Mouse (Mus musculus): Measurements from ENCODE around the gene Uvrag. TPM values are rescaled to one million over a fixed set of nuclear protein-coding genes. Genes with fewer than 3 reads are reported as not detected.

Gene Uvrag
- total RNA-seq, 2 experiments from 2014 or later, result 47.6 to 68.3 TPM

DNA sequence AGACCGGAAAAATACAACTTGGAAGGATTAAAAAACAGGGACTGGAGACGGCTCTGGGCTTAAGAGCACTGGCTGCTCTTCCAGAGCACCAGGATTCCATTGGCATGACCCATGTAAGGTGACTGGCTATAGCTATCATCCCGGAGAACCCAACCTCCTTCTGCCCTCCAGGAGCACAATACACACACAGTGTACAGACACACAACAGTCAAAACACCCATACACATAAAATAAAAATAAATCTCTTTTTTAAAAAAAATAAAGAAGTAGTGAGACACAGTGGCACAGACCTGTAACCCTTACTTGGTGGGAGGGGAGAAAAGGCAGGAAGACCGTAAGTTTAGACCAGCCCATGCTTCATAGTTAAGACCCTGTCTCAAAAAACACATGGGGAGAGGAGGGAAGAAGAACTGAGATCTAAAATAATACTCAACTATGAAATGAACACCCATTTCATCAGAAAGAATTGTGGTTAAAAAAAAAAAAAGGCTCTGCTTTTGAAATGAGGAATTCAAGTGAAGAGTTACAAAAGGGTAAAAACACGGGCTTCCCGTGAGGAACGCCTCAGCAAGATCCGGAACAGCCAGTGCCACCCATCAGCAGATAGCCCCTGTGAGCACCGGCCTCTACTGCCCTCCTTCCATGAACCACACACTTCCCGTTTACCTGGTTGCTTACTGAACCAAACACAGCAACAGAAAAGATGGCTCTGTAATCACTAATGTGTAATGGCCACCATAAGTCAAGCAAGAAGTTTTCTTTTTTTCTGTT, 52.2 kb downstream of the Uvrag start:
- no peak overlapping the region for H3K4me3 ChIP-seq
- no peak overlapping the region for H3K27ac ChIP-seq
- intact Hi-C loops (cut with DNase I), result no loop called here
- TF ChIP-seq CTCF (IDR thresholded peaks at IDR 0.05), result no peak
- DNase-seq (ENCODE audit: extremely low spot score in 1 of 2, low spot score in 2 of 2), result no peak

DNA sequence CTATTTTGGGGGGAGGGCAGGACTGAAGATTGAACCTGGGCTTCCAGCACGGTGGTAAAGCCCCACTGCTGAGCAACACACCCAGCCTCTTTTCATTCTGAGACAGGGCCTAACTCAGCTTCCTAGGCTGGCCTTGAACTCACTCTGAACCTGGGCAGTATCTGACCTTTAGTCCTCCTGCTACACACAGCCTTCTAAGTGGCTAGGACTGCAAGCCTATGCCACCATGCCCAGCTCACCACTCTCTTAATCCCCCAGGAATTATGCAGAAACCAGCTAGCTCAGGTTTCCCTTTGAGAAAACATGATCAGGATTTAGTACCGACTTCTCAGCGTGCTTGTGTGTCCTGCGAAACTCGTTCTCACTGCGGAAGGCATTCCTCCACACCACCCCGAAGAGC, 53.4 kb downstream of the Uvrag start:
- no peak for TF ChIP-seq CTCF (IDR thresholded peaks at IDR 0.05)

GRCm38 (mm10) chr7:99086646-99087443, 54.1 kb downstream of the Uvrag start:
- no peak for DNase-seq (ENCODE audit: extremely low spot score in 1 of 2, low spot score in 2 of 2)
- H3K27ac ChIP-seq, result no peak overlapping the region
- intact Hi-C loops (cut with DNase I), result no loop called here

More for the DNA sequence above, 53.4 kb downstream of the Uvrag start:
- no peak overlapping the region for H3K4me3 ChIP-seq
- no peak for DNase-seq (ENCODE audit: extremely low spot score in 1 of 2, low spot score in 2 of 2)
- intact Hi-C loops (cut with DNase I), result no loop called here
- no peak overlapping the region for H3K27ac ChIP-seq

DNA sequence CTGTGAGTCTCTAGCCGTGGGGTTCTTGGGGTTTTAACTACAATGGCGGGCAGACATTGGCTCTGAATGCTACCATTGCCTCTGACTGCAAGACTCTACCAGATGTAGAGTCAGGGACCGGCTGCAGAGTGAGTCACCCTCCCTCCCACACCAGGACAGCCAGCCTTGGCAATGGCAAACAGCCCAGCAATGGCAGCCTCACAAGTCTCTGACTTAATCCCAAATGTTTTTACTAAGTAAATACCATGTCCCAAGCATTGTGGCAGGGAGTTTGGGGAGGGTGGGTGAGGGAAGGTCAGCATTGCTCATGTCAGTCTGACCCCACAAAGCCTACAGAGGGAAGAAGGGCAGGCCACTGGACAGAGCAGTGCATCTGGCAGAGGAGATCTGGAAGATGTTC, 55.7 kb downstream of the Uvrag start:
- intact Hi-C loops (cut with DNase I), result no loop called here
- Histone ChIP-seq H3K4me3 (no peak overlapping the region), H3K27ac (no peak overlapping the region)
- TF ChIP-seq CTCF (IDR thresholded peaks at IDR 0.05), result no peak
- no peak for DNase-seq (ENCODE audit: extremely low spot score in 1 of 2, low spot score in 2 of 2)

More at GRCm38 (mm10) chr7:99086646-99087443, 54.1 kb downstream of the Uvrag start:
- no peak for TF ChIP-seq CTCF (IDR thresholded peaks at IDR 0.05)
- no peak overlapping the region for H3K4me3 ChIP-seq

DNA sequence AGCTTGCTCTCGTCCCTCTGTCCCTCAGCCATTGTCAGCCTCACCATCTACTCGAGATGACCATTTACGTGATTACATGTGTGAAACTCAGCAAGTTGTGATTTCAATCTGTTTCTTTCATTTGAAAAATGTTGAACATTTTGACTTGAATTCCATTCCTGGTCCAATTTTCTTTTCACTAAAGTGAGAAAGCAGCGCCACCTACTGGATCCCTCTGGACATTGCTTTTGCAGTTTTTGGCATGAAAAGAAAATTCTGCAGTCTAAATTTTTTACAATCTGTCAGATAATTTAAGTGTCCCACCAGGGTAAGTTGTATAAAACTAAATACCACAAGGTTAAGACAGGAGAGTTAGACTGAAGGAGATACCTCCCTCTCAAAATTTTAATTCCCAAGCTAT, 61.4 kb downstream of the Uvrag start:
- TF ChIP-seq CTCF (IDR thresholded peaks at IDR 0.05), result peak; percentile 95
- intact Hi-C loops (cut with DNase I), result loop anchor here (2.0 to 5.0 kb wide), 4 partner anchors 117 to 337 kb away; partner anchors contain the start of gene Wnt11
- Histone ChIP-seq H3K27ac (no peak overlapping the region), H3K4me3 (no peak overlapping the region)
- DNase-seq (ENCODE audit: extremely low spot score in 1 of 2, low spot score in 2 of 2), result peak; percentile 47 to 66

GRCm38 (mm10) chr7:99078805-99079204, 62.1 kb downstream of the Uvrag start:
- intact Hi-C loops (cut with DNase I), result loop anchor here (2.0 to 5.0 kb wide), 4 partner anchors 116 to 337 kb away; partner anchors contain the start of gene Wnt11
- Histone ChIP-seq H3K27ac (no peak overlapping the region), H3K4me3 (no peak overlapping the region)
- no peak for DNase-seq (ENCODE audit: extremely low spot score in 1 of 2, low spot score in 2 of 2)
- no peak for TF ChIP-seq CTCF (IDR thresholded peaks at IDR 0.05)

GRCm38 (mm10) chr7:99077234-99077633, 63.7 kb downstream of the Uvrag start:
- no peak for TF ChIP-seq CTCF (IDR thresholded peaks at IDR 0.05)
- intact Hi-C loops (cut with DNase I), result loop anchor here (5.0 kb wide), 3 partner anchors 195 to 335 kb away; partner anchors contain the start of gene Wnt11
- no peak overlapping the region for H3K4me3 ChIP-seq
- no peak overlapping the region for H3K27ac ChIP-seq
- no peak for DNase-seq (ENCODE audit: extremely low spot score in 1 of 2, low spot score in 2 of 2)

DNA sequence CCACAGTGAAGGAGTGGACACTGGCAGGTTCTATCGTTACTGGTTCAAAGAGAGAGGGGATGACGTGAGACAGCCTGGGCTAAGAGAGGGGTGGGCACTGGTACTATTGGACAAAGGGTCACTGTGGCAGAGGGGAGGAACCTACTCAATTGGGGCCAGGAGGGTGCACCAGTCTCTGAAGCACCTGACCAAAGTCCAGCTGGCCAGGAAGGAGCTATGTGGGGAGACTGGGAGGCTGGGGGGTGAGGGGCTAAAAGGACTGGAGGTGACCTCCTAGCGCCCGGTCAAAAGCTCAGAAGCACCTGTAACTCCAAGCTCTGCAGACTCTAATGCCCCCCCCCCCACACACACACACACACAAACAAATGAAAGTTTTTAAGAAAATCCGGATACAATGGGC, 65.8 kb downstream of the Uvrag start:
- Histone ChIP-seq H3K4me3 (no peak overlapping the region), H3K27ac (no peak overlapping the region)
- no peak for TF ChIP-seq CTCF (IDR thresholded peaks at IDR 0.05)
- no peak for DNase-seq (ENCODE audit: extremely low spot score in 1 of 2, low spot score in 2 of 2)
- intact Hi-C loops (cut with DNase I), result loop anchor here (5.0 kb wide), 3 partner anchors 193 to 333 kb away; partner anchors contain the start of gene Wnt11

GRCm38 (mm10) chr7:99073734-99074372, 67.1 kb downstream of the Uvrag start:
- peak in 1 of 2 experiments; percentile 32 for DNase-seq (ENCODE audit: extremely low spot score in 1 of 2, low spot score in 2 of 2)
- intact Hi-C loops (cut with DNase I), result no loop called here

DNA sequence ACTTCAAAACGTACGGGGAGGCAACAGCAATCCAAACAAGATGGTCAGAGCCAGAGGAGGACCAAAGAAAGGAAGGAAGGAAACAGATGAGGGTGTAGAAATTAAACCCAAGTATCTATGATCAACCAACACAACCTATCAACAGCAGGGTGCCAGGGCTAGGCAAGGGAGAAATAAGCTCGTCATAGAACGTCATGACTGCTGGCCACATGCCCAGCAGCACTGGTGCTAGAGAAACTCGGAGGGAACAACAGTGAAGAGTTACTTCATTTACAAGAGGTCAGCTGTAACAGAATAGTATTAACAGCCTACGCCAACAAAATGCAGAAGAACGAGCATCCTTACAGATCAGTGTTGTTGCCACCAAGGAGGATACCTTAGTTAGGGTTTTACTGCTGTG, 73.2 kb downstream of the Uvrag start:
- no peak for DNase-seq (ENCODE audit: extremely low spot score in 1 of 2, low spot score in 2 of 2)
- intact Hi-C loops (cut with DNase I), result no loop called here
- Histone ChIP-seq H3K27ac (peak overlapping the region; percentile 2; the same call in 1 of the 2 replicates), H3K4me3 (no peak overlapping the region)
- TF ChIP-seq CTCF (IDR thresholded peaks at IDR 0.05), result no peak

More at GRCm38 (mm10) chr7:99073734-99074372, 67.1 kb downstream of the Uvrag start:
- TF ChIP-seq CTCF (IDR thresholded peaks at IDR 0.05), result peak; percentile 53
- Histone ChIP-seq H3K4me3 (no peak overlapping the region), H3K27ac (no peak overlapping the region)

GRCm38 (mm10) chr7:99065920-99066319, 75.0 kb downstream of the Uvrag start:
- Histone ChIP-seq H3K4me3 (no peak overlapping the region), H3K27ac (no peak overlapping the region)
- intact Hi-C loops (cut with DNase I), result no loop called here
- no peak for DNase-seq (ENCODE audit: extremely low spot score in 1 of 2, low spot score in 2 of 2)
- TF ChIP-seq CTCF (IDR thresholded peaks at IDR 0.05), result no peak

Measured in left cerebral cortex, adult 2 months (tissue).